Mouse (Mus musculus) cerebellum, adult 2 months (tissue): Measurements from ENCODE around the gene Helz2.

ENCODE experiments used
- CTCF ChIP-seq: fragments of 200-500 bp; IDR thresholded peaks from 2 replicates; pipeline ENCODE4 v1.5.1; 2011; ENCODE audit warnings: low read depth, mild to moderate bottlenecking, control low read depth, low read length, moderate library complexity, borderline replicate concordance; ENCODE audit not compliant: insufficient read depth
- POLR2A ChIP-seq: fragments of 200-500 bp; IDR thresholded peaks from 2 replicates; pipeline ENCODE4 v1.6.1; 2011; ENCODE audit warnings: low read length, control low read depth, borderline replicate concordance; ENCODE audit not compliant: insufficient read depth

GRCm38 (mm10) chr2:181180898-181181297 lies 60.9 kb downstream of the Helz2 start:
- no peak for TF ChIP-seq POLR2A
- no peak for TF ChIP-seq CTCF
